19 mouse cellular contexts compared by ENCODE assay signal in genomic region chr4:151301337-151301736, GRCm38 (mm10).
DNase-seq lines count a peak whose midpoint lies in the region; ATAC-seq and TF ChIP-seq lines count a peak whose summit lies in the region.
"Had no signal": no experiment of that assay in that cellular context is flagged by ENCODE, and none has a peak within 500 bp of the region (broad histone marks: within the 10 kb centered on the region; RNA-seq: fewer than 3 reads in every experiment).

No protein-coding gene starts in this region.

- no peaks in the 10 kb centered on the region for H3K36me3 ChIP-seq in hindbrain, postnatal 0 days (ENCODE audit: insufficient read depth, low read length)
- H3K36me3 ChIP-seq in hindbrain, embryonic 14.5 days (replicated peaks; ENCODE audit: control insufficient read depth, insufficient read depth): no peaks in the 10 kb centered on the region
- H3K36me3 ChIP-seq in G1E (replicated peaks): no peaks in the 10 kb centered on the region
- H3K36me3 ChIP-seq: embryonic facial prominence, embryonic 15.5 days; heart, embryonic 10.5 days; hindbrain, embryonic 13.5 days; intestine, embryonic 15.5 days; lung, embryonic 15.5 days; midbrain, embryonic 10.5 days; neural tube, embryonic 12.5 days had no signal

- peak; percentile 29 for DNase-seq in hindbrain, postnatal 0 days (ENCODE audit: low spot score)
- DNase-seq in hindbrain, embryonic 14.5 days (ENCODE audit: low spot score): no peak
- DNase-seq in G1E (ENCODE audit: low spot score) (no peak), MN1 (ENCODE audit: low spot score) (peak; percentile 19)
- DNase-seq in kidney, postnatal 10 days: peak; percentile 40
- DNase-seq in adrenal gland, adult 18-20 months (ENCODE audit: low spot score in 2 of 2): no peak
- DNase-seq in adrenal gland, postnatal 10 days: no peak
- DNase-seq: gastrocnemius, postnatal 36 days had no signal

- WGBS in hindbrain, postnatal 0 days: 48% methylated on average over 9 of the region's 9 CpGs
- 54% methylated on average over 9 of the region's 9 CpGs for WGBS in hindbrain, embryonic 14.5 days

- no peak for ATAC-seq in hindbrain, postnatal 0 days
- ATAC-seq in hindbrain, embryonic 14.5 days (ENCODE audit: low FRiP score): no peak
- ATAC-seq in G1E (ENCODE audit: extremely low read depth, insufficient number of reproducible peaks, low FRiP score, poor library complexity, severe bottlenecking): no peak

- H3K9ac ChIP-seq in hindbrain, postnatal 0 days (replicated peaks; ENCODE audit: low read length): no peak overlapping the region
- H3K9ac ChIP-seq in hindbrain, embryonic 14.5 days: no peak overlapping the region
- H3K9ac ChIP-seq: embryonic facial prominence, embryonic 15.5 days; hindbrain, embryonic 13.5 days; intestine, embryonic 15.5 days; liver, embryonic 14.5 days; lung, embryonic 15.5 days; neural tube, embryonic 12.5 days had no signal

- no peaks in the 10 kb centered on the region for H3K27me3 ChIP-seq in hindbrain, postnatal 0 days (ENCODE audit: insufficient read depth, low read length)
- no peaks in the 10 kb centered on the region for H3K27me3 ChIP-seq in hindbrain, embryonic 14.5 days (ENCODE audit: control insufficient read depth, insufficient read depth, low read length)
- H3K27me3 ChIP-seq in G1E (ENCODE audit: insufficient read depth, low read length): no peaks in the 10 kb centered on the region
- H3K27me3 ChIP-seq: intestine, embryonic 15.5 days; neural tube, embryonic 12.5 days; Patski had no signal

- no peak overlapping the region for H3K4me3 ChIP-seq in hindbrain, postnatal 0 days (ENCODE audit: low read length)
- no peak overlapping the region for H3K4me3 ChIP-seq in hindbrain, embryonic 14.5 days (replicated peaks; ENCODE audit: low read length)
- H3K4me3 ChIP-seq in G1E (ENCODE audit: low read depth, low read length): 0 out of 2 replicates have a peak overlapping the region, but pooled peaks have one; percentile 3
- H3K4me3 ChIP-seq: embryonic facial prominence, embryonic 15.5 days; hindbrain, embryonic 13.5 days; intestine, embryonic 15.5 days; lung, embryonic 15.5 days; midbrain, embryonic 10.5 days; neural tube, embryonic 12.5 days had no signal

- H3K9me3 ChIP-seq in hindbrain, postnatal 0 days (ENCODE audit: low read length): no peaks in the 10 kb centered on the region
- no peaks in the 10 kb centered on the region for H3K9me3 ChIP-seq in hindbrain, embryonic 14.5 days (ENCODE audit: control insufficient read depth, low read length)
- H3K9me3 ChIP-seq in G1E (replicated peaks): peaks cover 94% of the 10 kb centered on the region
- H3K9me3 ChIP-seq: embryonic facial prominence, embryonic 15.5 days; heart, embryonic 10.5 days; hindbrain, embryonic 13.5 days; intestine, embryonic 15.5 days; lung, embryonic 15.5 days; midbrain, embryonic 10.5 days; neural tube, embryonic 12.5 days had no signal

- H3K27ac ChIP-seq in hindbrain, postnatal 0 days: no peak overlapping the region
- H3K27ac ChIP-seq in hindbrain, embryonic 14.5 days: no peak overlapping the region
- H3K27ac ChIP-seq: intestine, embryonic 15.5 days; liver, embryonic 14.5 days; lung, embryonic 15.5 days; macrophage; midbrain, embryonic 10.5 days; neural tube, embryonic 12.5 days; stomach, postnatal 0 days had no signal

- H3K4me2 ChIP-seq in hindbrain, postnatal 0 days (ENCODE audit: low read depth, low read length): no peak overlapping the region
- H3K4me2 ChIP-seq in hindbrain, embryonic 14.5 days (replicated peaks): no peak overlapping the region
- H3K4me2 ChIP-seq: embryonic facial prominence, embryonic 15.5 days; hindbrain, embryonic 13.5 days; intestine, embryonic 15.5 days; lung, embryonic 15.5 days; neural tube, embryonic 12.5 days had no signal

- 0 out of 2 replicates have a peak, but pooled peaks cover 13% of the 10 kb centered on the region for H3K4me1 ChIP-seq in hindbrain, postnatal 0 days (ENCODE audit: insufficient read depth, low read length)
- H3K4me1 ChIP-seq in hindbrain, embryonic 14.5 days (replicated peaks; ENCODE audit: control insufficient read depth, insufficient read depth, low read length): peaks cover 19% of the 10 kb centered on the region
- no peaks in the 10 kb centered on the region for H3K4me1 ChIP-seq in G1E (ENCODE audit: insufficient read depth, low read depth, low read length)

- TF ChIP-seq CTCF in hindbrain, postnatal 0 days (IDR thresholded peaks at IDR 0.05; ENCODE audit: low read depth): no peak
- TF ChIP-seq CTCF in G1E (IDR thresholded peaks at IDR 0.05; ENCODE audit: low read depth, low read length): no peak

Comparison
In these comparisons a context has a peak if more than half of its experiments do, and no peak if none do; other contexts are left out.
1. DNase-seq: peak in hindbrain, postnatal 0 days (single experiment), MN1 (single experiment) and kidney, postnatal 10 days (single experiment); none in hindbrain, embryonic 14.5 days (single experiment), G1E (single experiment), adrenal gland, adult 18-20 months (0 of 2) and adrenal gland, postnatal 10 days (single experiment).